Mouse (Mus musculus) heart, embryonic 12.5 days (tissue): ENCODE results near the gene Gm49383. TPM values are rescaled to one million over a fixed set of nuclear protein-coding genes. Genes with fewer than 3 reads are reported as not detected.

Experiments
- ATAC-seq: fragments of 200-750 bp; cut with Nextera tagmentation; 2 replicates; pipeline ENCODE4 v1.8.0; 2017; ENCODE audit warnings: moderate TSS enrichment, moderate library complexity; ENCODE audit not compliant: insufficient number of reproducible peaks, low FRiP score
- H3K27ac ChIP-seq: fragments of 300-500 bp; sonication (generic); 2 replicates; pipeline ENCODE4 v1.5.1; 2016; ENCODE audit warnings: mild to moderate bottlenecking, moderate library complexity; ENCODE audit not compliant: poor library complexity, severe bottlenecking
- H3K27me3 ChIP-seq: fragments of 300-500 bp; sonication (generic); replicated peaks from 2 replicates; pipeline ENCODE4 v1.6.1; 2016; ENCODE audit warnings: mild to moderate bottlenecking, moderate library complexity
- H3K36me3 ChIP-seq: fragments of 300-500 bp; sonication (generic); 2 replicates; pipeline ENCODE4 v1.6.1; 2016; ENCODE audit warnings: mild to moderate bottlenecking, moderate library complexity
- H3K4me1 ChIP-seq: fragments of 300-500 bp; sonication (generic); replicated peaks from 2 replicates; pipeline ENCODE4 v1.6.1; 2016; ENCODE audit warnings: mild to moderate bottlenecking
- H3K4me2 ChIP-seq: fragments of 300-500 bp; sonication (generic); 2 replicates; pipeline ENCODE4 v1.6.1; 2016; ENCODE audit warnings: mild to moderate bottlenecking, moderate library complexity
- H3K4me3 ChIP-seq: fragments of 300-500 bp; sonication (generic); 2 replicates; pipeline ENCODE4 v1.5.1; 2016; ENCODE audit warnings: mild to moderate bottlenecking
- H3K9ac ChIP-seq: fragments of 300-500 bp; sonication (generic); 2 replicates; pipeline ENCODE4 v1.6.1; 2016; ENCODE audit warnings: mild to moderate bottlenecking, moderate library complexity
- H3K9me3 ChIP-seq: fragments of 300-500 bp; sonication (generic); replicated peaks from 2 replicates; pipeline ENCODE4 v1.6.1; 2016; ENCODE audit warnings: mild to moderate bottlenecking, moderate library complexity
- WGBS: fragments of 180-500 bp; shearing (Covaris S2); methylation state at CpG from one replicate; pipeline ENCODE4 v1.1.7; 2016; 5-methylcytosine and 5-hydroxymethylcytosine counted together
- polyA plus RNA-seq: library from polyadenylated mRNA; unstranded; fragments of >200 nt; fragmentation: Nextera tagmentation; extraction: Ambion mirVana; gene quantifications from 2 replicates; pipeline ENCODE4 v1.2.1, GENCODE M21; 2016

Gene Gm49383
- 18.5 and 19.4 TPM in 2 replicates for polyA plus RNA-seq

- Histone ChIP-seq H3K4me1 (peaks cover 17% of the 10 kb centered on the region), H3K4me2 (peak within 1 kb of the TSS; percentile 98), H3K9ac (peak within 1 kb of the TSS; percentile 96), H3K36me3 (peaks cover 24% of the 10 kb centered on the region), H3K27me3 (no peaks in the 10 kb centered on the region), H3K4me3 (peak within 1 kb of the TSS; percentile 93), H3K27ac (peak within 1 kb of the TSS; percentile 90), H3K9me3 (no peaks in the 10 kb centered on the region)
- peak; percentile 81 for ATAC-seq
- under 1% methylated on average over 75 of the region's 75 CpGs for WGBS
Measured at GRCm38 (mm10) chr12:69196444-69197377, at the start of gene Gm49383. Gm49383 (minus strand) TSS chr12:69197104.

GRCm38 (mm10) chr12:69241771-69242431 lies 45.0 kb upstream of the Gm49383 start:
- H3K36me3 ChIP-seq: no peaks in the 10 kb centered on the region
- ATAC-seq: peak; percentile 92
- peak overlapping the region; percentile 67 for H3K4me2 ChIP-seq
- peak overlapping the region; percentile 79 for H3K27ac ChIP-seq
- H3K27me3 ChIP-seq: no peaks in the 10 kb centered on the region
- H3K4me3 ChIP-seq: peak overlapping the region; percentile 67
- H3K4me1 ChIP-seq: peaks cover 8% of the 10 kb centered on the region; the same call in 1 of the 2 replicates
- WGBS: under 1% methylated on average over 59 of the region's 64 CpGs
- H3K9ac ChIP-seq: peak overlapping the region; percentile 81
- H3K9me3 ChIP-seq: no peaks in the 10 kb centered on the region

GRCm38 (mm10) chr12:69241405-69241770 lies 44.5 kb upstream of the Gm49383 start:
- Histone ChIP-seq H3K4me3 (peak overlapping the region; percentile 67), H3K4me2 (peak overlapping the region; percentile 67), H3K4me1 (peaks cover 8% of the 10 kb centered on the region; the same call in 1 of the 2 replicates), H3K27ac (peak overlapping the region; percentile 79), H3K27me3 (no peaks in the 10 kb centered on the region), H3K9me3 (no peaks in the 10 kb centered on the region), H3K36me3 (no peaks in the 10 kb centered on the region), H3K9ac (peak overlapping the region; percentile 81)
- WGBS: 0% methylated on average over 3 of the region's 3 CpGs
- ATAC-seq: no peak

GRCm38 (mm10) chr12:69240876-69241275 lies 44.0 kb upstream of the Gm49383 start, which contains the start of gene Klhdc1:
Klhdc1 (plus strand) TSS chr12:69241176.
- Histone ChIP-seq H3K27ac (peak within 1 kb of the TSS; percentile 79), H3K9ac (peak within 1 kb of the TSS; percentile 81), H3K36me3 (no peaks in the 10 kb centered on the region), H3K4me3 (peak within 1 kb of the TSS; percentile 67), H3K27me3 (no peaks in the 10 kb centered on the region), H3K4me2 (peak within 1 kb of the TSS; percentile 67), H3K9me3 (no peaks in the 10 kb centered on the region), H3K4me1 (peaks cover 8% of the 10 kb centered on the region; the same call in 1 of the 2 replicates)
- 66% methylated on average over 6 of the region's 6 CpGs for WGBS
- ATAC-seq: no peak

- WGBS: 37% methylated on average over 3 of the region's 3 CpGs
- Histone ChIP-seq H3K36me3 (no peaks in the 10 kb centered on the region), H3K4me2 (no peak overlapping the region), H3K27ac (no peak overlapping the region), H3K4me3 (no peak overlapping the region), H3K9me3 (no peaks in the 10 kb centered on the region), H3K4me1 (0 out of 2 replicates have a peak, but pooled peaks cover 3% of the 10 kb centered on the region), H3K9ac (no peak overlapping the region), H3K27me3 (no peaks in the 10 kb centered on the region)
- no peak for ATAC-seq
Measured at GRCm38 (mm10) chr12:69238284-69238683, 41.4 kb upstream of the Gm49383 start.

GRCm38 (mm10) chr12:69235782-69236181 lies 38.9 kb upstream of the Gm49383 start:
- Histone ChIP-seq H3K27me3 (no peaks in the 10 kb centered on the region), H3K4me3 (no peak overlapping the region), H3K4me2 (no peak overlapping the region), H3K9ac (no peak overlapping the region), H3K36me3 (no peaks in the 10 kb centered on the region), H3K4me1 (no peaks in the 10 kb centered on the region), H3K27ac (no peak overlapping the region), H3K9me3 (no peaks in the 10 kb centered on the region)
- WGBS: 88% methylated on average over 6 of the region's 6 CpGs
- ATAC-seq: no peak

- no peak overlapping the region for H3K4me3 ChIP-seq
- H3K9ac ChIP-seq: no peak overlapping the region
- WGBS: 72% methylated on average over 2 of the region's 2 CpGs
- no peak for ATAC-seq
- H3K27ac ChIP-seq: no peak overlapping the region
- H3K27me3 ChIP-seq: no peaks in the 10 kb centered on the region
- peaks cover 5% of the 10 kb centered on the region; the same call in 1 of the 2 replicates for H3K4me1 ChIP-seq
- H3K36me3 ChIP-seq: peaks cover 15% of the 10 kb centered on the region
- no peak overlapping the region for H3K4me2 ChIP-seq
- H3K9me3 ChIP-seq: no peaks in the 10 kb centered on the region
Measured at GRCm38 (mm10) chr12:69229251-69229650, 32.3 kb upstream of the Gm49383 start.

- H3K27ac ChIP-seq: peak within 1 kb of the TSS; percentile 65
- peak within 1 kb of the TSS; percentile 79 for H3K9ac ChIP-seq
- H3K27me3 ChIP-seq: no peaks in the 10 kb centered on the region
- no peaks in the 10 kb centered on the region for H3K9me3 ChIP-seq
- peaks cover 5% of the 10 kb centered on the region; the same call in 1 of the 2 replicates for H3K4me1 ChIP-seq
- H3K4me3 ChIP-seq: peak within 1 kb of the TSS; percentile 81
- 1% methylated on average over 37 of the region's 37 CpGs for WGBS
- peak within 1 kb of the TSS; percentile 61 for H3K4me2 ChIP-seq
- ATAC-seq: peak; percentile 92
- peaks cover 20% of the 10 kb centered on the region for H3K36me3 ChIP-seq
Measured at GRCm38 (mm10) chr12:69227776-69228466, 31.0 kb upstream of the Gm49383 start, which contains the start of gene Pole2. Pole2 (minus strand) TSS chr12:69228195.

- Histone ChIP-seq H3K4me1 (no peaks in the 10 kb centered on the region), H3K27ac (no peak overlapping the region), H3K4me3 (no peak overlapping the region), H3K9me3 (no peaks in the 10 kb centered on the region), H3K36me3 (peaks cover 62% of the 10 kb centered on the region), H3K9ac (no peak overlapping the region), H3K27me3 (no peaks in the 10 kb centered on the region), H3K4me2 (no peak overlapping the region)
- ATAC-seq: no peak
- WGBS: 90% methylated on average over 19 of the region's 19 CpGs
Measured at GRCm38 (mm10) chr12:69220613-69221277, 23.8 kb upstream of the Gm49383 start.

GRCm38 (mm10) chr12:69216587-69216986 lies 19.7 kb upstream of the Gm49383 start:
- H3K9ac ChIP-seq: no peak overlapping the region
- no peak overlapping the region for H3K27ac ChIP-seq
- no peaks in the 10 kb centered on the region for H3K9me3 ChIP-seq
- ATAC-seq: no peak
- peaks cover 81% of the 10 kb centered on the region for H3K36me3 ChIP-seq
- no peaks in the 10 kb centered on the region for H3K4me1 ChIP-seq
- H3K4me3 ChIP-seq: no peak overlapping the region
- H3K27me3 ChIP-seq: no peaks in the 10 kb centered on the region
- WGBS: 91% methylated on average over 7 of the region's 7 CpGs
- no peak overlapping the region for H3K4me2 ChIP-seq
